Mouse (Mus musculus): ENCODE results near the gene Abcf1.
"Not testable (repeated sequence)": the region's sequence is repeated elsewhere in the genome, so short reads cannot be mapped to it uniquely, and the experiment has no call there.

Abcf1 gene

GRCm38 (mm10) chr17:35978811-35979400 is 9.3 kb upstream of the Abcf1 start:
- no peak for DNase-seq

- no peak for DNase-seq
Measured at GRCm38 (mm10) chr17:35972131-35972530, 2.6 kb upstream of the Abcf1 start.

GRCm38 (mm10) chr17:35967621-35968020 is 1.9 kb downstream of the Abcf1 start:
- no peak for DNase-seq

- no peak for DNase-seq
Measured at GRCm38 (mm10) chr17:35963279-35963678, 6.3 kb downstream of the Abcf1 start.

- no peak for DNase-seq
Measured at GRCm38 (mm10) chr17:35958533-35959223, 10.9 kb downstream of the Abcf1 start.

- no peak for DNase-seq
Measured at GRCm38 (mm10) chr17:35954665-35955064, 14.9 kb downstream of the Abcf1 start.

- DNase-seq, result not testable (repeated sequence)
Measured at GRCm38 (mm10) chr17:35952559-35952958, 17.0 kb downstream of the Abcf1 start.

- DNase-seq, result not testable (repeated sequence)
Measured at GRCm38 (mm10) chr17:35950946-35951345, 18.6 kb downstream of the Abcf1 start.

- no peak for DNase-seq
Measured at GRCm38 (mm10) chr17:35939941-35940340, 29.6 kb downstream of the Abcf1 start.

GRCm38 (mm10) chr17:35939108-35939507 is 30.5 kb downstream of the Abcf1 start:
- DNase-seq, result no peak

- DNase-seq, result peak; percentile 42
Measured at GRCm38 (mm10) chr17:35937700-35938348, 31.7 kb downstream of the Abcf1 start.

GRCm38 (mm10) chr17:35935763-35936162 is 33.8 kb downstream of the Abcf1 start:
- not testable (repeated sequence) for DNase-seq

GRCm38 (mm10) chr17:35932608-35933007 is 37.0 kb downstream of the Abcf1 start:
- no peak for DNase-seq

- DNase-seq, result no peak
Measured at GRCm38 (mm10) chr17:35930627-35931026, 38.9 kb downstream of the Abcf1 start.

- no peak for DNase-seq
Measured at GRCm38 (mm10) chr17:35929534-35929933, 40.0 kb downstream of the Abcf1 start.

- DNase-seq, result no peak
Measured at GRCm38 (mm10) chr17:35927471-35927870, 42.1 kb downstream of the Abcf1 start.

GRCm38 (mm10) chr17:35923281-35923680 is 46.3 kb downstream of the Abcf1 start:
- no peak for DNase-seq

- DNase-seq, result no peak
Measured at GRCm38 (mm10) chr17:35922566-35922965, 47.0 kb downstream of the Abcf1 start.

- DNase-seq, result no peak
Measured at GRCm38 (mm10) chr17:35921710-35922109, 47.9 kb downstream of the Abcf1 start.

- peak in 1 of 2 experiments; percentile 60 for DNase-seq
Measured at GRCm38 (mm10) chr17:35920862-35921562, 48.5 kb downstream of the Abcf1 start.

- DNase-seq, result no peak
Measured at GRCm38 (mm10) chr17:35920384-35920783, 49.2 kb downstream of the Abcf1 start.

GRCm38 (mm10) chr17:35919864-35920301 is 49.7 kb downstream of the Abcf1 start:
- no peak for DNase-seq

- peak; percentile 96 to 98 for DNase-seq
Measured at GRCm38 (mm10) chr17:35919060-35919715, 50.4 kb downstream of the Abcf1 start.
